Mouse (Mus musculus) left cerebral cortex, adult 8-10 months (tissue): ENCODE results near the gene Ccdc47. TPM values are rescaled to one million over a fixed set of nuclear protein-coding genes. Genes with fewer than 3 reads are reported as not detected.
A peak's percentile ranks its signal among the peaks of the same experiment; 100 is the strongest.

Experiments used
- DNase-seq, 2 experiments: peaks; one replicate each; pipeline ENCODE4 v3.0.0; 2022; ENCODE audit warnings: low spot score in 2 of 2
- total RNA-seq, 4 experiments: library from RNA; stranded (reverse); gene quantifications; 2 replicates each; pipeline ENCODE4 v1.2.4; 2022

The Ccdc47 gene
- total RNA-seq, 4 experiments from 2014 or later = 83.3 to 93.9 (median 86.2) TPM

DNA sequence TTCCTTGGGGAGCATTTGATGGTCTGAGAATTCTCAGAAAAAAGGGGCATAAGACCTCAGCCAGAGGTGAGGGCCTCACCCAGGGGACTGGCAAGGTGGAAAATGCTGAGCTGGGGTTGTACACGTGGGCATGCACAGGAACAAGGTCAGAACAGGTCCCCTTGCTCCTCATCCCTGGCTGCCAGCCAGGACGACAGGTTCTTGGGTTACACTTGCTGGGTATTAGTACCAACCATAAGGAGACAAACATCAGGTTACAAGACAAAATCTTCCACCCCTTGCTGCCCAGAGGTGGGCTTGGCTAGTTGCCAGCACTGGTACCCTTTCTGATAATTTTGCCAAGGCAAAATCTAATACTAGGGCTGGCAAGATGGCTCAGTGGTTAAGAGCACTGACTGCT, 53.9 kb downstream of the Ccdc47 start:
- no peak for DNase-seq

DNA sequence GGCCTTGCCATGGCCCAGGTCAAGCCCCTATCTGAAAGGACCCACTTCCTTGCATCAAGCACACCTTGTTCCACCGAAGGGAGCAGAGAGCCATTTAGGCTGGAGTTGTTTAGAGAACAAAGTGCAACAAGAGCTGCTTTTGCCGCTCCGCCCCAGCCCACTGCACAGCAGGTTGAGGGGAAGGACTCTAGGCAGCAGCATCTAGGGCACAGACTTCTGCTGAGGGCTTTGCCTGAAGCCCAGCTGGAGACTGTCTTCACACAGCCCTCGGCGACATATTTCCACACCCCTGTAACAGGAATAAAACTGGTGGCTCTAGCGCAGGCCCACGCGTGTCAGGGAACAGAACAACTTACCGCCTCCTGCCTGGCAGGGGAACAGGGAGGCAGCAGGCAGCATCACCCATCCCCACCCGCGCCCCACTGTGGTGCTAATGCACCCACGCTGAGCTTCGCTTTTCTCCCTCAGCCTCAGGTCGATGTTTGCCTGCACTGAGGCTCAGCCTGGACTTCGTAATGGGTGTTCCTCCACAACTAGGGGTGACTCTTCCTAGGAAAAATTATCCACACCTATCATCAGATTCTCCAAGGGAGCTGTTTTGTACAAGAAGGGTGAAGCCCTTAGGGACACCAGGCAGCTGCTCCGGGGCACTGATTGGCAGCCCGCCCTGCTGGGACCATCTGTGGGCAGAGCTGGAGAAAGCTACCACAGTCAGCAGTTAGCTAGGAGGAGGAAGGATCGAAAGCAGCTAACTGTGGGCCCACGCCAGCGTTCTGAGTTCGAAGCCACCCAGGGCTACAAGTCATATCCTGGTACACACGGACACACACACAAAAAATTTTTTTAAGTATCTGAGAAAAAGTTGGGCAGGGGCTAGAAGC, 55.1 kb downstream of the Ccdc47 start, which contains the start of the genes Gm10840 and Limd2:
Gm10840 (plus strand) TSS at position 10 of the 881 bp plus-strand sequence.
Limd2 (minus strand) TSS at position 20 of the 881 bp plus-strand sequence.
- DNase-seq = peak; percentile 77 to 96

DNA sequence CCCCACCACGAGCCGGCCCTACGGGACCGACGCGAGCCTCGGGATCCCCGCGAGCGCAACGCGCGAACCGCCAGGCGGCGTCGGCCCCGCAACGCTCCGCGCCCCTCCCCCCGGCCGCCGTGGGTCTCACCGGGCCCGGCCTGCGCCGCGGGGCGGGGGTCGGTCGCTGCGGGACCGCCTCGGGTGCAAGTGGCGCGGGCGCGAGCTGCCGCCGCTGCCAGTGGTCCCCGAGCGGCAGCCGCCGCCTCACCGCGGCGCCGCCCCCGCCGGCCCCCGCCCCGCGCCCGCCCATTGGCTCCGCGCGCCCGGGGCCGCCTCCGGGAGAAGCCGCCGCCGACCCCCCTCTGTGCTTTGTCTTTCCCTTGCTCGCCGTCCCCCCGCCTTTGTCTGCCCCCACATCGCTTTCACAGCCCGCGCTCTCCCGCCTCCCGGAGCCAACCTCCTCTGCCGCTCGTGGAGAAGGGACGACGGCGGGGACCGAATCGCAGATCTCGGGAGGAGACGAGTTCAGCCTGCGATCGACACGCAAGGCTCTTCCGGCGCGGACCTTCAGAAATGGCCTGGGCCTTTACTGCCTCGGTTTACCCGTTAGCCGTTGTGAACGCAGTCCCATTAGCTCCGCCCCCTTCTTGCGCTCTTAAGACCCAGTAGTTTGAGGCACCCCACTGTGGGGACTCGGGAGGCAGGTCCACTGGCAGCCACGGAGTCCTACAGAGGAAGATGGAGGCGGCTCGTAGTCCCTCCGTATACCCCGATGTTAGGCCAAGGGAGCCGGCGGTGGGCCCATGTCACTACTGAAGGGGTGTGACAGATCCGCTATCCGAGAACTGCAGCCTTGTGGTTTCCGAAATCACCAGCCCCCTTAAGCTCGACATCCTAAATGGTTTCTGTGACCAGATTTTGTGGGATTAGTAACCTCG, 56.0 kb downstream of the Ccdc47 start:
- peak; percentile 67 to 80 for DNase-seq

DNA sequence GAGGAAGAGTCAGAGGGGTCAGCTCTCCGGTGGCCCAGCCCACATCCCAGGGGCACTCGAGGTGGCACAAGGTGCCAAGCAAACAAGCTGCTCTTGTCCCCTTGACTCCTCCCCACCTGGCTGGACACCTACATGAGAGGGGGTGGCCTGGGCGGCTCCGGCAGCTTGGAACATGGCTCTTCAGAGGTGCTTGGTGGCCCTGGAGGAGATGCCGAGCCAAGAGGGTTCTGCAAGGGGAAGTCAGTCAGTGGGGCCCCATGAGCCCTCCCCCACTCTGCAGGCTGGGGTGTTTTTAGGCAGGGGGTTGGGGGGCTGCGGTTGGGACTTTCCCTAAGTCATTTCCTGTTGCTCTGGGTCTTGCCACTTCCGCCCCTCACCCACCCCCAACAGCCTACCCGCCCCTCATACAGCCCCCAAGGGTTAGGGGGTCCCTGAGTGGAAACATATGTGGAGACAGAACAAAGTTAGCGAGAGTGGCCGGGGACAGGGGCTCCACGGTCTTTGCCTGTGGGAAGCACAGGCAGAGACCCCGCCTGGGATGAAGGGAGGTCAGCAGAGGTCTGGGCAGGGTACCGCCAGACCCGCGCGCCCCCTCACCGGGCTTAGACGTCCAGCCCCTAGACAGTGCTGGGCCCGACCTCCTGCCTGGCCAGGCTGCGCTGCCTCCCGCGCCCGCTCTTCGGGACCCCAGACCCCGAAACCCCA, 56.8 kb downstream of the Ccdc47 start:
- peak in 1 of 2 experiments; percentile 58 for DNase-seq

DNA sequence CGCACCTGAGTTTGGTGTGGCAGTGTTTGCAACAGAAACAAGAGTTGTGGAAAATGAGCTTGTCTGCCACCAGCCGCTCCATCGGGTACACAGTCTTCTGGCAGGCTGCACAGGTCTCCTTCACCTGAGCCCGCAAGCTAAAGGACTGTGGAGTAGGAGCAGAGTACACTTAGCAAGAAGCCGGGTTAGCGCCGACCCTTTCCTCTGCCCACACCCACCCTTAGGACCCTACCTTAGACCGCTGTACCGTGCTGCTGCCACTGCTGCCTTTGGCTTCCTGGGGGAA, 57.3 kb downstream of the Ccdc47 start:
- DNase-seq = no peak

DNA sequence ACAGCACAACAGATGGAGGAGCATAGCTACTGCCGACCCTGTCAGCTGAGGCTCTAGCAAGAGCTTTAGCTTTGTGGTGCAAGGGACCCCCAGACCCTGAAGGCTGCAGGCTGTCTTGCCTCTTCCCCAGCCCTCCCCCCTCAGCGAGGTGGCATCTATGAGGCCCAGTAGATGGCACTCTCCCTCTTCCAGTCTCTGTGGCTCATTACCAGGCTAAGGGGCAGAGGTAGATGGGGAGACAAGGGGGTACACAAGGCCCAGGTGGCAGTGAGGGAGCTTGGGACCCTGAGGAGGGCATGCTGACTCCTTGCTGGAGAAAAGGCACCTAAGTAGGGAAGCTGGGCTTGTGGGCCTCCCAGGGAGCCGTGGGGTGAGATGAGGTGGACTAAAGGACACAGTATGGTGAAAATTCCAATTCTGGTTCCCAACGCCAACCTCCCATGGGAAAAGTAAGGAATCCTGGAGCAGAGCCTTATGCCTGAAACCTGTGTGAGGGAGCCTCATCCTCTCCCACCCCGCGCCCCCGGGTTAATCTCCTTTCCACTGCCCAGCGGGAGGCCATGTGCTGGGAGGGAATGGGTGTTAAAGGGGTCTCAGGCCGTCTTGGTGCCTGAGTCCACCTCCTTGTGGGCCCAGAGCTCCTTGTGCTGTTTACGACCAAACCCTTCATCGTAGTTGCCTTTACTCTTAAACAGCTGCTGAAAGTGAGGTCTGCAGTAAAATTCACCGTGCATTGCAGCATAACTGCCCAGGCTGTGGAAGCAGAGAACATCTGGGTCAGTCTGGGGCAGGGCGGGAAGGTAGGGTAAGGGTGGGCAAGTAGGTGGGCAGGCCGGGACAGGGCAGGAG, 57.8 kb downstream of the Ccdc47 start:
- DNase-seq = no peak

DNA sequence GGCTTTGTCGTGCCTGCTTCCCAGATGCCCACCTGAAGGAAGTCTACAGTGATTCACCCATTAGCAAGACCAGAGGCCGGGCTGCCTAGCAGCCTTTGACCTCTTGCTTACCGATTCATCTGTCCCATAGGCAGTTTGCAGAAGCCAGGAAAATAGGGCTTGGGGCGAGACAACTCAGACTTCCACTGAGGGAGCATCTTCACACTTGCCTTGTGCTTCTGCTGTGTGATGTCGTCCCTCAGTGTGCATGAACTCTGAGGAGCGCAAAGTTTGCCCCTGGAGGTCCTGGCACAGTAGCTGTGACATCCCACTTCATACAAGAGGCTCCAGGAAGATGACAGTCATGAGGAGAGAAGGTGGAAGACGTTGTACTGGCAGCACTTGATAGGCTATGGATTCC, 59.0 kb downstream of the Ccdc47 start:
- DNase-seq = no peak

DNA sequence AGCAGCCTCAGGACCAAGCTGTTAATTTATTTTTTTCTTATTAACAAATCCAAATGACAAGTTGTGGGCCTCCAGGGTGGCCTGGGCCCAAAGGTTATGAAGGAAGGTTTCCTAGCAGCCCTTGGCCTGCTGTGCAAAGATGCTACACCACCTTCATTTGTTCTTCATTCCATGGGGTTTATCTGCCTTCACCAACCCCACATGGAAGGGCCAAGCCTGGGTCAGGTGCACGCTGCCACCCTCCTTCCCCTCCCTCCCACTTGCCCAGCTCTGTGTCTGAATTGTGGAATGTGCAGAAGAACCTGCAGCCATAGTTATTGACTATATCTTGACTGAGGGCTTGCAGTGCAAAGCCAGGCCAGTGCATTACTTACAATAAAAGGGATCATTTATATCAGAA, 59.9 kb downstream of the Ccdc47 start:
- no peak for DNase-seq

DNA sequence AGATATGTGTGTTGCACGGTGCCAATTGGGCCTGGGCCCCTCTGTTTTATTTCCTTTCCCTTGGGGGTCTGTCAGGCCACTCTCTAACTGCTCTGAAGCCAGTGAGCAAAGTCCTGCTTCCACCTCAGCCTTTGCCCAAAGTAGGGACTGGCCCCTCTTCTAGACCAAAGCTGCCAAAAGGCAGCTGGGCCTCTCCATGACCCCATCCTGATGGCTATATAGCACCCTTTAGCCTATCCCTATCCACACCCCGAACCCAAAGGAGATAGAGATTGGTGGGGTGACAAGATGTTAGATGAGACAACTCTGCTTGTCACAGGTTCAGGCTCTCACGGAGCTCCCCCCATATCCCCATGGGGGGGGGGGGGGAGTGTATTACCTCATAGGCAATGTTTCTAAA, 60.4 kb downstream of the Ccdc47 start:
- no peak for DNase-seq

DNA sequence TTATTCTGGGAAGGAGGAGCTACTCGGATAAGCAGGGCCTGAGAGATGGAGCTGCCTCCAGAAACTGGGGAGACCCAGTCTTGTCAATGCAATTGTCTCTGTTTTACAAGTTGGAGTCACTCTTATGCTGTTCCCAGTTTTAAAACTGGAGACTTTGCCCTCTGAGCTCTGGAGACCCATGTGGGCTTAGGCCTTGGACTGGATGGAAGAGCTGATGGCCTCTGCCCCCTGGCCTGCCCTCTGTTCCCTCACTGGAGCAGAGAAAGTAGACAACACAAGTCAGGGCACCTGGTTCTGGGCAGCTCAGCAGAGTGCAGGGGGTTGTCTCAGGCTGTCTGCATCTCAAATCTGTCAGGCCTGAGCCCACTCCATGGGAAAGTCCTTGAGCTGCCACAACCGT, 61.4 kb downstream of the Ccdc47 start:
- DNase-seq = no peak

DNA sequence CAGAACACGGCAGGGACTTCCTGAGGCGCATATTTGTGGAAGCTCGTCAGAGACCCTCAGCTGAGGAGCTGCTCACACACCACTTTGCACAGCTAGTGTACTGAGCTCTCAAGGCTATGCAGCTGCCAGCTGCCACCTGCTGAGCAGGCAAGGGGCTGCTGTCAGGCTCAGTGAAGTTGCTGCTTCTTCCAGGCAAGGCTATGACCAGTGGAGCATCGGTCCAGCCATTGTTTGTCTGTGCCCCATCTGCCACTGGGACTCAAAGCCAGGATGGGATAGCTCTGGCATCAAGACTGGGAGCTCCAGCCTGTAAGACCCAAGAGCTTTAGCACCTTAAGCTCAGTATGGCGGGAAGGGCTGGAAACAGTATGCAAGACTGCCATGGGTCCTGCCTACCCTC, 62.1 kb downstream of the Ccdc47 start:
- no peak for DNase-seq

DNA sequence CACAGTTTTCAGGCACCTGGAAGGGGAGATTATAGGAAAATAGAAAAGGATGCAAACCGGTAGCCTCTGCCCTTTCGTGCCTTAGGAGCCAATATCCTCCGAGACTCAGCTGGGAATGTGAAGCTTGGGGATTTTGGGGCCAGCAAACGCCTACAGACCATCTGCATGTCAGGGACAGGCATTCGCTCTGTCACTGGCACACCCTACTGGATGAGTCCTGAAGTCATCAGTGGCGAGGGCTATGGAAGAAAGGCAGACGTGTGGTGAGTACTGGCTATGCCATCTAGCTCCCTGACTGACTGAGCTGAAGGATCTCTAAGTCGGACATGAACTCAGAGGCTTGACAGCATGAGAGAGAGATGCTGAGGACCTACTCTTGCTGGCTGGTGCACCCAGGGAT, 64.0 kb downstream of the Ccdc47 start:
- DNase-seq = peak in 1 of 2 experiments; percentile 73

DNA sequence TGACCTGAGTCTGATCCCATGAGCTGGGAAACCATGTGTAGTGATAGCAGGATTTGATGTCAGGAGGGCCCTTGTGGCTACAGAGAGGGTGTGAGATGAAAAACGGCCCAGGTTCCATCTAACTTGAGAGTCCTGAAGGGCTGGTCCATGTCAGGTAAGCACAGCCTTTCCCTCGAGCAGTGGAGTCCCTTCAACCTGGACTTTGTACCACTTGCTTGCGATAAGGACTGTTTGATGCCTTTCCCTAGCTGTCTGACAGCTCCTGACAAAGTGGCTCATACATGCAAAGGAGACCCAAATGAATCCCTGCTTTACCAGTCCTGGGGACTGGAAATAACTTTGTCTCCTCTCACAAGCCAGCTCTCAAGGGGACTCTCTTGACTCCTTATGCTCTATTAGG, 64.9 kb downstream of the Ccdc47 start:
- DNase-seq = no peak

Other genes starting within 250 kb of the Ccdc47 start
- gene Ace, start 248.4 kb downstream of the Ccdc47 start, total RNA-seq = 10 to 100 TPM; 18.6 to 24.5 (median 20.5) TPM
- not detected for gene Ace3, start 221.7 kb downstream of the Ccdc47 start, total RNA-seq
- 1 to 10 TPM; 1.9 to 2.6 (median 2.2) TPM for gene Kcnh6, start 208.2 kb downstream of the Ccdc47 start, total RNA-seq
- 100 to 1,000 TPM; 126 to 137 (median 132) TPM for gene Dcaf7, start 179.5 kb downstream of the Ccdc47 start, total RNA-seq
- gene Taco1, start 150.3 kb downstream of the Ccdc47 start, total RNA-seq = 10 to 100 TPM; 16.1 to 18.2 (median 17.2) TPM
- 10 to 100 TPM; 28.2 to 31.8 (median 28.7) TPM for gene Map3k3, start 131.7 kb downstream of the Ccdc47 start, total RNA-seq
- 1 to 10 TPM in 1 of 4 experiments, not detected in 3; 1.7 TPM for gene Gm10840, start 55.5 kb downstream of the Ccdc47 start, total RNA-seq
- 10 to 100 TPM; 79.3 to 90.2 (median 86.9) TPM for gene Limd2, start 55.5 kb downstream of the Ccdc47 start, total RNA-seq
- gene Strada, start 14.2 kb downstream of the Ccdc47 start, total RNA-seq = 10 to 100 TPM; 29.0 to 34.0 (median 30.3) TPM
- gene Ddx42, start 582 bp upstream of the Ccdc47 start, total RNA-seq = 10 to 100 TPM; 64.8 to 69.6 (median 68.7) TPM
- 10 to 100 TPM; 24.2 to 34.4 (median 29.6) TPM for gene Ftsj3, start 39.7 kb upstream of the Ccdc47 start, total RNA-seq
- gene Psmc5, start 39.8 kb upstream of the Ccdc47 start, total RNA-seq = 100 to 1,000 TPM; 185 to 217 (median 197) TPM
- 10 to 100 TPM; 12.2 to 20.5 (median 19.4) TPM for gene Smarcd2, start 56.6 kb upstream of the Ccdc47 start, total RNA-seq
- under 1 TPM in 3 of 4 experiments, not detected in 1; 0.14 to 0.17 (median 0.16) TPM for gene Tcam1, start 60.3 kb upstream of the Ccdc47 start, total RNA-seq
- 10 to 100 TPM in 1 of 4 experiments, 1 to 10 TPM in 1, not detected in 2; 1.1 to 16.8 TPM for gene Gh, start 85.5 kb upstream of the Ccdc47 start, total RNA-seq
- under 1 TPM in 2 of 4 experiments, not detected in 2; 0.26 to 0.93 TPM for gene Cd79b, start 98.4 kb upstream of the Ccdc47 start, total RNA-seq
- under 1 TPM in 3 of 4 experiments, not detected in 1; 0.04 to 0.43 (median 0.11) TPM for gene Scn4a, start 136.9 kb upstream of the Ccdc47 start, total RNA-seq
- not detected for gene Prr29, start 149.1 kb upstream of the Ccdc47 start, total RNA-seq
- 1 to 10 TPM; 2.0 to 2.3 (median 2.2) TPM for gene Icam2, start 171.7 kb upstream of the Ccdc47 start, total RNA-seq